Mouse (Mus musculus): ENCODE data around the gene Camk2g. TPM values are rescaled to one million over a fixed set of nuclear protein-coding genes. Genes with fewer than 3 reads are reported as not detected.

Camk2g gene
- polyA plus RNA-seq (2012; rRNA removed), result 38.5 and 43.3 TPM in 2 replicates

DNA sequence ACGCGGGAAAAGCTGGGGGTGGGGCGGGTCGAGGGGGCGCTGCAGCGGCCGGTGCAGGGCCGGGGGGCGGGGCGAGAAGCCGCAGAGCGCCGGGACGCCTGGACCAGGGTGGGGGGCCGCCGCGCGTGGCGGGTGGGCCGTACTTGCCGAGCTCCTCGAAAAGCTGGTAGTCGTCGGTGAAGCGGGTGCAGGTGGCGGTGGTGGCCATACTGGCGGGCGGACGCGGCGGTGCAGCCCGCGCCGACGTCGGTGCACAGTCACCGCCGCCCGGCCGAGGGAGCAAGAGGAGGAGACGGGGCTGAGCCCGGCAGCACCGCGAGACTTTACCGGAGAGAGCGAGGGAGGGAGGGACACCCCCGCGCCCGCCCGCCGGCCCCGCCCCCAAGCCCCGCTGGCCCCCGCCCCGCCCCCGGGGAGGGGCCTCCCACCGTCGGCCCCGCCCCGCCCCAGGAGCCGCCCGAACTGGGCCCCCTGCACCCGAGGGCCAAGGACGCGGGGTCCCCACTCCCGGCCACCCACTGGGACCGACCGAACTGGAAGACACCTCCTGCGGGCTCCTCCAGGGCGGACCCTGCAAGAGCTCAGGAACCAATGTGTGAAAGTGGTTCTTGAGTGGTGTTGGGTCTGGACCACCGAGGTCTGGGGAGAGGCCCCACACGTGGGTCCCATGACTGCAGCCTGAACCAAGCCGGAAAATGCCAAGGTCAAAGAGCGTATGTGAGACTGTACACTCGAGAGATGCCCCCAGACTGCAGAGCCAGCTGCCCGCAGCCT, at the start of gene Camk2g:
Gene Camk2g, minus strand, starts transcription at position 331 of the 774 bp plus-strand sequence.
- DNase-seq (ENCODE audit: low read depth), result no peak

DNA sequence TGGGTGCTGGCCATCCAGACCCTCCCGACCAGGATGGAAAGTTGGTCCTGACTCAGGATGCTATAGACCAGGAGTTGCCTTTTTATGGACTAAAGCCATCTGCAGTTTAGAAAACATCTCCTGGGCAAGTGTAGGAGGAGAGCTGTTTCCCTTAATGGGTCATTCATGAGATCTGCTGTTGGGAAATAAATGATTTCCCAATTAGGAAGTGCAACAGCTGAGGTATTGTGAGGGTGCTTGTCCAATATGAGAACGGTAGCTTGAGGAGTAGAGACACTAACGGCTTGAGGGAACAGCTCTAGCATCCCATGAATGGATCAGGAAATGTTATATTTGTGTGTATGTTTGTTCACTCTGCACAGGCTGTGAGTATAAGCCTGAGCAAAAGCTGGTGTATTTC, 48.7 kb upstream of the Camk2g start:
- peak; percentile 91 for DNase-seq (ENCODE audit: low read depth)

DNA sequence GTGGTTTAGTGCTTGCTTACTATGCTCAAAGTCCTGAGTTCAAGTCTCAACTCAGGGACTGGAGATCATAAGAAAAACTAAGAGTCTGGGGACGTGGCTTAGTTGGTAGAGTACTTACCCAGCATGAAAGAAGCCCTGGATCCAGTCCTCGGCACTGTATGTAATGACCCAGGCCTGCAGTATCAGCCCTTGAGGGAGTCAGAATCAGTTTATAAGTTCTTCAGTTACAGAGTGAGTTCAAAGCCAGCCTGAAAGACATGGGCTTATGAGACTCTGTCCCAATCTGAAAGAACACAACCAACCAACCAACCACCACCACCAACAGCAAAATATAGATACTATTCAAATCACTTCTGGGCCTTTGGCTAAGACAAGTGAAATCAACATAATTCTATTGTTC, 47.6 kb upstream of the Camk2g start:
- no peak for DNase-seq (ENCODE audit: low read depth)

DNA sequence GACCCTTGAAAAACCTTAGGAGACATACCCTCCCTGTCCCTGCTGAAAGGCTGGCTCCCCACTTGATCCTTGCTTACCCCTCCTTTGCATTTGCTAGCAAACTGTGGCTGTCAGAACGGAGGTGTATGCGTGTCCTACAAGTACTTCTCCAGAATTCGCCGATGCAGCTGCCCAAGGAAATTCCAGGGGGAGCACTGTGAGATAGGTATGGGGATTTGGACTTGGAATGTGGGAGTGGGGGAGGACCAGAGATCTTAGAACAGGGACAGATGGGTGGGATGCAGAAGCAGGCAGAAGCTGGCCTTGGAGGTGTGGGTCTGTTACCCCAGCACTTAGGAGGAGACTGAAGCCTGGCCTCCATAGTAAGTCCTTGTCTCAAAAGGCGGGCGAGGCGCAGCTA, 43.8 kb upstream of the Camk2g start:
- no peak for DNase-seq (ENCODE audit: low read depth)

DNA sequence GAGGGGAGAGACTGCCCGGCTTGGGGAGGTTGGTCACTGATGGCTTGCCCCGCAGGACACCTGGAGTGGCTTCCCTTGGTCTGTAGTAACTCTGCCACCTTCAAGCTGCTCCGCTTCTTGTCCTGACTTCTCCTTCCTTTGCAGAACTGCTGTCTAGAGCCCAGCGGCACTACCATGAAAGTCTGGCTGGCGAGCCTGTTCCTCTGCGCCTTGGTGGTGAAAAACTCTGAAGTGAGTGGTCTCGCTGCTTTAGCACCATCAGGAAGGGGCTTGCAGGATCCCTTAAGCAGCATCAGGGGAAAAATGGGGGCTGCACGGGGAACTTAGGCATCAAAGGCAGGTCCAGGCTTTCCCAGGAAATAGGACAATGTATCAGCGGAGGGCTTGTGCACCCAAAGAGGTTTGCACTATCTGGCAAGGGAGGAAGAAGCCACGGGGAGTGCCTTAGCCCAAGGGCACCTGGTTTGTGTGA, 43.1 kb upstream of the Camk2g start:
- DNase-seq (ENCODE audit: low read depth), result no peak

DNA sequence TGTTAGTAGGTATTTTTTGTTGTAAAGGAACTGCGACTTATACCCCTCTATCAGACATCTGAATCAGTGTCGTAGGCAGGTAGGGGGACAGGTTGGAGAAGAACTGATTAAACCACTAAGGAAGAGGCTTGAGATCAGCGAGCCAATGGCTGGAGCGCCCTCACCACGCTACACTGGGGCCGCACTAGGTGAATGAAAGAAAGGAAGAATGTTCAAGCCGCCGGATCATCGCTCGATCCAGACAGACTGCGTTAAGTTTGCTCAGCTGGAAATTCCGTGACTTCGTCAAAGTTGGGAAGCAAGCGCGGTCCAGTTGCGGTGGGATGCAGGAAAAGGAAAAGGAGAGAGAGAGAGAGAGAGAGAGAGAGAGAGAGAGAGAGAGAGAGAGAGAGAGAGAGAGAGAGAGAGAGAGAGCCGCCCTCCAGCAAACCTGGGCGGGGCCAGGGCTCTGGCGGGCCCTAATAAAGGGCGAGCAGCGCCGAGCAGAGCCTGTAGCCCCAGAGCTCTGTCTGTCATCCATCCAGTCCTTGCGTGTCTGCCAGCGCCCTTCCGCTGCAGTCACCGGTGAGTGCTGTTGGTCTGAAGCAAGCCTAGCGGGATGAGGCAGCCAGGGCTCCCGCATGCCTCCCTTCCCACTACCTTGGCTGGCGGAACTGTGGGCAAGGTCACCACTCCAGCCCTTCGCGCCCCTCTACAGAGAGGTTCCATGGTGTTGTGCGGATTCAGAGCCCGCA, 42.5 kb upstream of the Camk2g start, which contains the start of gene Plau:
Gene Plau, plus strand, starts transcription at position 490 of the 734 bp plus-strand sequence.
- no peak for DNase-seq (ENCODE audit: low read depth)

DNA sequence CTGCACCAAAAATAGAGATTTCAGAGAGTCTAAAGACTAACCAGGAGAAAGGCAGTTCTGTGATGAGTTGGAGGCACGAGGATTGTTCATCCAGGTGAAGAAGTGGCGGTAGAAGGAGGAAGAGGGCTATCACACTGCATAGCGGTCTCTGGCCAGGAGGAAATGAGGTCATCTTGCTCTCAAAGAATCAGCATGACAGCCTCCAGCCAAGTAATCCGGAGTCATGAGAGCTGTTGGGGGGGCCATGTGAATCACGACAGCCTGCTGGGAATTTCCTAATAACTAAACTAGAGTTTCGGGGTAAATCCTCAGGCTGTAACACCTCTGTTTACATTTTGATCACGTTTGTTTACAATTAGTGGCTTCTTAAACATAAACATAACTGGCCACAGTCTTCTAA, 40.2 kb upstream of the Camk2g start:
- DNase-seq (ENCODE audit: low read depth), result no peak

DNA sequence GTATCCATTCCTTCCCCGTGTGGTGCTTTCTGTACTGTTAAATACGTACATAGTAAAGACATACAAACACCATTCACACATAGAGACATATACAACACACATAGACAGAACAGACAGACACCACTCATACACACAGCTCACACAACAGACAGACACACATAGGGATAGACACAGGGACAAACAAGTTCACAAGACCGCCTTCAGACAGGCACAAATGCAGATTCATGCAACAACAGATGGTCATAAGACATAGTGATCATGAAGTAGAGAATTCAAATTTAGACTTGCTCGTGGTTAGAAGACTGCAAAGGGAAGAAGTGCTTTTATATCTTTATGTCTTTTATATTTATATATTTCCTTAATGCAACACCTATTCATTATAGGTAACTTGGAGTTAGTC, 39.6 kb upstream of the Camk2g start:
- no peak for DNase-seq (ENCODE audit: low read depth)

DNA sequence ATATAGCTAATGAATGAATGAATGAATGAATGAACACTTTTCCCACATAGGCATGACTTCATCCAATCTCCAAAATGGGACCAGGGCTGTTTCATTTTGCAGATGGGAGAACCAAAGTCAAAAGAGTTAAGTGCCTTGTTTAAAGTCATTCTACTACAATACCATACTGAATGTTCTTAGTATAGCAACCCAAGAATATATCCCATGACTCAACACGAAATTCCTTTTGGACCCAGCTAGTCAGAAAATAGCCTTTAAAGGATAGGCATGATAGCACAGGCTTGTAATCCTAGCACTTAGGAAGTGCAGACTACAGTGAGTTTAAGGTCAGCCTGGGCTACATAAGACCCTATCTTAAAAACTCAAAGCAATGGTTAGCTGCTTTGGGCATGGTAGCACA, 38.0 kb upstream of the Camk2g start:
- no peak for DNase-seq (ENCODE audit: low read depth)

DNA sequence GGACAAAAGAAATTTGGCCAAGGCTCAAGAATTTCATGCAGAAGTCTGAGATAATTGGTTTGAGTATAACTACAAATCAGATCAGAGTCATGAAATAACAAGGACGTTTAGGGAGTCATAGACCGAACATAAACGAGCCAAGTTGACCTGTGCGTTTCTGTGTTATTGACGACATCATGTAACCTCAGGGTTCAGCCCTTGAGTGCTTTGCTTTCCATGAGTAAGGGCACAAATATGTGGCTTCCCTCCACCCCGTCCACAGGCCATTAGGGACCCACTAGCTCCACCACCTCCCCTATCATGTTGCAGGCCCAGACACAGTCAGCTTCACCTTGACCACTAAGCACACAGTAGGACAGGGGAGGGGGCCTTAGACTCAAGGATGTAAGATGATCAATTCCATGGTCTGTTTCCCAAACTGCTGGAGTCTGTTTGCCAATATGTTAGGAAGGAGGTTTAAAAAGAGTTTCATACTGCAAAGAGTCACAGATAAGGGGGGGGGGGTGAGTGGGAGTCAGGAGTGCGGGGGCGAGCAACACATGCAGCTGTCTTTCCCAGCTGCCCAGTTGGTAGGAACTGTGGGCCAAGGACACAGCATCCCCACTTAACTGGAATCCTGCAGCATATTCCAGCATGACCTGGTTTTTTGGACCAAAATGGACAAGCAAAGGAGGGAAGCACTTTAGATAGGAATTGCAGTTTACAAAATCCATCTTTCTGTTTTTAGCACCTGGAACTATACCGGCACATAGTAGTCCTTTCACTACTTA, 37.4 kb upstream of the Camk2g start:
- DNase-seq (ENCODE audit: low read depth), result no peak

DNA sequence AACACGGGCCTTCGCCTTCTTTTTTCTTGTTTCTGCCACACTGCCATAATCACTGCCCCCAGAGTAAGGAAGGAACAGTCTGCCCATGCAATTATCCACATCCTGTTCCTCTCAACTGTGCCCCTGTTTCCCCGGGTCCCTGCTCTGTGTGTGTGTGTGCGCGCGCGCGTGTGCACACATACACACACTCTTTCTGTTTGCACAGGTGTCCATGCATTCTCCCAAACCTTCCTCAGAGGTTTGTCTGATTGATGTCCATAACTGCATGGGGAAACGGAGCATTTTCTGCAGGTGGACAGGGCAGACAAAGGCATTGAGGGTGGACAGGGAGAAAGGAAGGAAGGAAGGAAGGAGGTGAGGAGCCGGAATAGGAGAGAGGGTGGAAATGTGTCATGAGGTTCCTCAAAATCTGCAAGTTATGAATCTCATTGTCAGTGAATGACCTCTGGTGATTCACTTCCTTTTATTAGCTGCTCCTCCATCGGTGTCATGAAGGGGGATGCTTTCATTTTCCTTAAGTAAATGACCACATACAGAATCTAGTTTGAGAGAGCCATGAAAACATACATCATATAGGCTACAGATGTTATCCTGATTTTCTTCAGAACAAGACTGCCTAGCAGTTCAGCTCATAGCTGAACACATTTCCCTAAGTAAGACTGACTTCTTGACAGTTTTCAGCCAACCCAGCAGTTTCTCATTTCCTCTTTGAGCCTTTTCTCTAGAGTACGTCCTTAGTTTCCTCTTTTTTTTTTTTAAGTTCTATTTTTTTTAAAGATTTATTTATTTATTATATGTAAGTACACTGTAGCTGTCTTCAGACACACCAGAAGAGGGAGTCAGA, 35.9 kb upstream of the Camk2g start:
- no peak for DNase-seq (ENCODE audit: low read depth)

DNA sequence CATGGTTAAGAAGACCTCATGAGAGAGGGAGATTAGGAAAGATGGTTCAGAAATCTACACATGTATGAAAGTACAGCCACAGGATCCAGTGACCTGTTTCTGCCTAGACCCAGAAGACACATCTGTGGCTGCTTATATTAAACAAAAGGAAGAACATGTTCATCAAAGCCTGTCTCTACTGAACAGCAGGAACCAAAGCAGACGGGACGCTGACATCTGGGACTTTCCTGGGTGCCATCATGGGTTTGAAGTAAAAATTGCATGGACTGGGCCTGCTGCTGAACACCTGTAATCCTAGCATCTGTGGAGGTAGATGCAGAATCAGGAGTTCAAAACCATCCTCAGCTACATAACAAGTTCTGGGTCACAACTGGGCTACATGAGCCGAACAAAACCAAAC, 34.6 kb upstream of the Camk2g start:
- no peak for DNase-seq (ENCODE audit: low read depth)

DNA sequence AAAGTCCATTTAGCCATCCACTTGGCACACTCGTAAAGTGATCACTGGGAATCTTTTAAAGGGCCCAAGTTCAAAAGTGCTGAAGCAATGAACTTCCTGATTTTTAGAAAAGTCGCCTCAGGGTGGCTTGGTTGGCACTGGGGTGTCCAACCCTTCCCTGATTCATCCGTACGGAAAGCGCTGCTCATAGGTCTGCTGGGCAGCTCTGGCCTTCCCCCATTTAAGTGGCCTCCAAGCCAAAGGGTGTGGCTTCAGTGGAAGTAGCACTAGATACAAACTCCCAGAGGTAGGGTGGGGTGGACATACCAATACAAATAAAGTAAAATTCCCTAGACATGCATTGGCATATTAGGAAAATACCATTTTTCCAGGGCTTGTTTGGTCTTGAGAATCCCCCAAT, 33.6 kb upstream of the Camk2g start:
- DNase-seq (ENCODE audit: low read depth), result no peak

DNA sequence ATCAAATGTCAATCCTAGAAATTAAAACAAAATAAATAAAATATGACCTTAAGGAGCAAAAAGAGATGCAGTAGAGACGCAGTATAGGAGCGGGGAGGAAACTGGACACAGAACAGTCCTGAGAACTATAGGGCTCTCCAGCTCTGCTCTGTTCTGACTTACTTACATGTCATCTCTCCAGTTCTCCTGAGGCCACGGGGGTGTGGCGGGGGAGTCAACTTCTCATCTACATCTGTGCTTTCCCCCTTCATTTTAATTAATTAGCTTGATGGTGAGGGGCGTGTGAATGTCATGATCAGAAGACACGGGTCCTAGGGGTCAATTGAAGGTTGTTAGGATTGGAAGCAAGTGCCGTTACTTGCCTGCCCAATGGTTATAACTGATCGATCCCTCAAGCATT, 33.2 kb upstream of the Camk2g start:
- no peak for DNase-seq (ENCODE audit: low read depth)

DNA sequence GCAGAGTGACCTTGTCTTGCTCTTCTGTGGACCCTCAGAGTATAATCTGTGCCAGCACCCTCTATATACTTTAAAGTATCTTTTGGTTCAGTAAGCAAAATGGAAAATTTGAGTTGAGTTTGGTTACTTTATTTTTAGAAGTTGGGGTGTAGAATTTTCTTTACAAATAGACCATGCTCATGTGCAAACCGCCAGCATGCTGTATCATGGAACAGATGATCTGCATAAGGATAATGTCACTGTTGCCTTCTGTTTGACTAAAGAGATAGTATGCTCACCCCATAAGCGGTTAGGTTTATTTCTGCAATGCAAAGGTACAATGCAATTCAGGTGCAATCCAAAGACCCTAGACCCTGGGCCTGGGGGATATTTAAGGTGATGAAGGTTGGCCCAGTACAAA, 31.6 kb upstream of the Camk2g start:
- no peak for DNase-seq (ENCODE audit: low read depth)

DNA sequence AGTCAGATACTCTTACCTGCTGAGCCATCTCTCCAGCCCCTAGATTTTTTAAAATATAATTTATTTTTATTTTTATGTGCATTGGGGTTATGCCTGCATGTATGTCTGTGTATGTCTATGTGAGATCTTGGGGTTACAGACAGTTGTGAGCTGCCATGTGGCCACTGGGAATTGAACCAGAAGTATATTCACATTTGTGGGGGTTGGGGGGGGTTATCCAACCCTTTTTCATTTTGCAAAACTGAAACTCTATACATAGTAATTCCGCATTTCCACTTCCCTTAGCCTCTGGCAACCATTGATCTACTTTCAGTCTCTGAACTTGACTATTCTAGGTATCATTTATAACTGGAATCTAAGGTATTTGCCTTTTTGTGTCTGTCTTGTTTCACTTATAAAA, 30.6 kb upstream of the Camk2g start:
- no peak for DNase-seq (ENCODE audit: low read depth)

DNA sequence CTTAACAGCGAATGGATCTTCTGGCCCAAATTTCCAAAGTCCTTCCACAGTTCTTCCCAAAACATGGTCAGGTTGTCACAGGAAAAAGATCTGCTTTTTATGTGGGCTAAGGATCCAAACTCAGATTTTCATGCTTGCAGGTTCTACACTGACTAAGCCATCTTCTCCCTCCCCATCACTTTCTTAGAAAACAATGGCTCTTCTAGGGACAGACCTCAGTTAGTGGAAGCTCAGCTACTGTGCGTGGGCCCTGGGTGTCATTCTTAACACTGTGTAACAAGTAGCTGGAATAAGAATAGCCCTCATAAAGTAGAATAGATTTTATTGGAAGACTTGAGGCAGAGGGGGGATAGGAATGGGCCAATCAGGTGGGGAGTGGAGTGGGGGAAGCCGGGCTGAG, 21.6 kb upstream of the Camk2g start:
- DNase-seq (ENCODE audit: low read depth), result no peak

DNA sequence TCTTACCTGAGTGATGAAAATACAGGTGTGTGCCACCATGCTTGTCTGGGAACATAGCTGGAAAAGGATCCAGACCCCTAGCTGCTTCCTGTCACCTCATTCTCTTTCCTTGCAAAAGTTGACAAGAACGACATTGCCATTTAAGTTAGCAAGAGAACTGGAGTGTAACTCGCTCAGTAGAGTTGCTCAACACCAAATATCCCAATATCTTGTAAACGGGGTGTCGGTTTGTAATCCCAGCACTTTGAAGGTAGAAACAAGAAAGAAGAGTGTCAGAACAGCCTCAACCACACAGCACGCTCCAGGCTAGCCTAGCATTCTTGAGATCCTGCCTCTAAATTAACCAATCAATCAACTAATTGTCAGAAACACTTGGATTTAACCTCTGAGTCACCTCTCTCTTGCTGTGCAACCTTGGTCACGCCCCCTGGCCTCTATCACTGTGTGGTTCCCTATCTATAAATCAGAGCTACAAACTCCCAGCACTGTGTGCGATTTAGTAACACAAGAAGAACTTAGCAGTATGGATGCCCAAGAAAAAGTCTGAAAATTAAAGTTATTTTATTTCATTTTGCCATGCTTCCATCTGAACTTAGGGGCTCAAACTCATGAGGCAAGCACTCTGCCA, 18.0 kb upstream of the Camk2g start:
- DNase-seq (ENCODE audit: low read depth), result peak; percentile 68

DNA sequence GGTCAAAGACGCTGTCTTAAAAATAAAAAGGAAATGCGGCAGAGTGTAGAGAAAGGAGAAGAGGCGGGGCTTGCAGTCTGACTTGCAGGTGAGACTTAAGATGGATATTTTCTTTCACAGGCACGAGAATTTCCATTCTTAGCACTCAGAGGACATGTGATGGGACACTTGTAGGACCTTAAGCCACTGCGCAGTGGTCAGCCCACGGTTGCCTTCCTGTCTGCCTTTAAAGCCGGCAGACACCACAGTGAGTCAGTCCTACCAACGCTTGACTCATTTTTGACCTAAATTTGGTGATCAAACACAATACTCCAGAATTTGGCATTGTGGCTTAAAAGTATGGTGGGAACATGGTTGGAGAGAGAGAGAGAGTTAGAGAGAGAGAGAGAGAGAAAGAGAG, 17.3 kb upstream of the Camk2g start:
- DNase-seq (ENCODE audit: low read depth), result no peak

DNA sequence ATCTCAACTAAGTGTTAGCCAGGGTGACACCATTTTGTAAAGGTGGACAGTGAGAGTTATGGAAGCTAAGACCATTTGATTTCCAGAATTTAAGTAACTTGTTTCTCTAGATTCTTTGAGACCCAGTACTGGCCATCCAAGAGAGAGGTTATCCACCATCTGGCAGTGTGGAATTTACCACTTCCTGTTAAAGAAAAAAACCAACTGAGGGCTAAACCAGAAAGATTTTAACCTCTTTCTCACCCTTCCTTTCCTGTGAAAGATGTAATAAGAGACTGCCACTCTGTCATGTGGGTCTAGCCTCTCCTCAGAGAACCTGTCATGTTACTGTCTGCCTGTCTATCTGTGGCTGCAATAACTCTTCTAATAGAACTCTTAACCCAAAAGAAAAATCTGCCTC, 15.9 kb upstream of the Camk2g start:
- DNase-seq (ENCODE audit: low read depth), result no peak

DNA sequence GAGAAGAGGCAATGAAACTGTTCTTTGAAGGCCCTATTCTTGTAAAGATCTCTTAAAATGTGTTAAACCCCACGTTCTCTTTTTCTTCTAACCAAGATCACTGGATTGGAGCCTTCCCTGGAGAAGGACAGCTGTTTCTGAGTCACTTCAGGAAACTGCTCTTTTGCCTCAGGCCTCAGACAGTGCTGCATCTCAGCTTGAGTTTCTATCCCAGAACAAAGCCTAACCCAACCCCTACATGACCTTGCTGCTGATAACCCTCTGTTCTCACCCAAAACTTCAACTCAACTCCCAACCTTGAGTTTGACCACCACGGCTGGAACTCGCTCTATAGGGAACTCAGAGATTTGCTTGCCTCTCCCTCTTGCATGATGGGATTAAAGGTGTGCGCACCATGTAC, 15.5 kb upstream of the Camk2g start:
- no peak for DNase-seq (ENCODE audit: low read depth)
